ENCODE assay signal across 21 mouse cellular contexts in genomic region chr14:122426529-122427203, GRCm38 (mm10). TPM values are rescaled to one million over a fixed set of nuclear protein-coding genes. Genes with fewer than 3 reads are reported as not detected.
DNase-seq lines count a peak whose midpoint lies in the region; ATAC-seq lines count a peak whose summit lies in the region.
"Had no signal": no experiment of that assay in that cellular context is flagged by ENCODE, and none has a peak within 500 bp of the region (broad histone marks: within the 10 kb centered on the region; RNA-seq: fewer than 3 reads in every experiment).

No protein-coding gene starts in this region.

- intact Hi-C loops in left cerebral cortex, postnatal 10 days (cut with DNase I), result no loop called here

- no peaks in the 10 kb centered on the region for H3K36me3 ChIP-seq in kidney, embryonic 15.5 days
- H3K36me3 ChIP-seq in embryonic facial prominence, embryonic 11.5 days (replicated peaks; ENCODE audit: control insufficient read depth, insufficient read depth, low read depth, low read length), result no peaks in the 10 kb centered on the region
- H3K36me3 ChIP-seq in hindbrain, embryonic 10.5 days, result no peaks in the 10 kb centered on the region
- no peaks in the 10 kb centered on the region for H3K36me3 ChIP-seq in midbrain, embryonic 12.5 days
- H3K36me3 ChIP-seq in intestine, embryonic 16.5 days (ENCODE audit: control insufficient read depth, insufficient read depth, low read length), result no peaks in the 10 kb centered on the region
- H3K36me3 ChIP-seq: heart, embryonic 13.5 days; stomach, embryonic 15.5 days had no signal

- H3K4me1 ChIP-seq in kidney, embryonic 15.5 days, result peaks cover 8% of the 10 kb centered on the region
- H3K4me1 ChIP-seq in embryonic facial prominence, embryonic 11.5 days (ENCODE audit: control insufficient read depth, insufficient read depth, low read length), result no peaks in the 10 kb centered on the region; the same call in 1 of the 2 replicates
- peaks cover 46% of the 10 kb centered on the region for H3K4me1 ChIP-seq in hindbrain, embryonic 10.5 days (replicated peaks)
- peaks cover 7% of the 10 kb centered on the region for H3K4me1 ChIP-seq in midbrain, embryonic 12.5 days
- H3K4me1 ChIP-seq in intestine, embryonic 16.5 days (ENCODE audit: control insufficient read depth, insufficient read depth, low read length), result no peaks in the 10 kb centered on the region
- H3K4me1 ChIP-seq: heart, embryonic 13.5 days; stomach, embryonic 15.5 days had no signal

- no peak overlapping the region for H3K9ac ChIP-seq in kidney, embryonic 15.5 days
- no peak overlapping the region for H3K9ac ChIP-seq in embryonic facial prominence, embryonic 11.5 days (replicated peaks; ENCODE audit: low read length)
- no peak overlapping the region for H3K9ac ChIP-seq in midbrain, embryonic 12.5 days (replicated peaks)
- H3K9ac ChIP-seq in intestine, embryonic 16.5 days (ENCODE audit: low read depth, low read length), result no peak overlapping the region
- H3K9ac ChIP-seq: heart, embryonic 13.5 days; stomach, embryonic 15.5 days had no signal

- no peak for DNase-seq in kidney, adult 11 months
- peak; percentile 50 for DNase-seq in embryonic facial prominence, embryonic 11.5 days (ENCODE audit: low spot score)
- DNase-seq in hindbrain, embryonic 10.5 days (ENCODE audit: low spot score), result no peak
- no peak for DNase-seq in left cerebral cortex, postnatal 10 days (ENCODE audit: extremely low spot score in 1 of 2, low spot score in 2 of 2)
- DNase-seq in layer of hippocampus, postnatal 36 days, result no peak
- DNase-seq: cerebellum, postnatal 25 days; kidney, postnatal 10 days; layer of hippocampus, adult 9-11 months had no signal

- H3K27me3 ChIP-seq in kidney, embryonic 15.5 days, result peaks cover 11% of the 10 kb centered on the region
- H3K27me3 ChIP-seq in embryonic facial prominence, embryonic 11.5 days (ENCODE audit: control insufficient read depth, insufficient read depth, low read length), result no peaks in the 10 kb centered on the region
- 0 out of 2 replicates have a peak, but pooled peaks cover 12% of the 10 kb centered on the region for H3K27me3 ChIP-seq in hindbrain, embryonic 10.5 days (ENCODE audit: insufficient read depth, poor library complexity, severe bottlenecking)
- peaks cover 37% of the 10 kb centered on the region for H3K27me3 ChIP-seq in midbrain, embryonic 12.5 days
- no peaks in the 10 kb centered on the region for H3K27me3 ChIP-seq in intestine, embryonic 16.5 days (replicated peaks; ENCODE audit: control insufficient read depth, insufficient read depth, low read length)
- H3K27me3 ChIP-seq: stomach, embryonic 15.5 days had no signal

- no peak overlapping the region for H3K27ac ChIP-seq in kidney, embryonic 15.5 days
- H3K27ac ChIP-seq in embryonic facial prominence, embryonic 11.5 days (replicated peaks; ENCODE audit: low read depth, low read length), result no peak overlapping the region
- peak overlapping the region; percentile 72 for H3K27ac ChIP-seq in hindbrain, embryonic 10.5 days
- H3K27ac ChIP-seq in midbrain, embryonic 12.5 days (replicated peaks), result peak overlapping the region; percentile 46
- no peak overlapping the region for H3K27ac ChIP-seq in intestine, embryonic 16.5 days (ENCODE audit: low read length)
- H3K27ac ChIP-seq: heart, embryonic 13.5 days; stomach, embryonic 15.5 days had no signal

- 28% methylated on average over 10 of the region's 10 CpGs for WGBS in kidney, embryonic 15.5 days
- 40% methylated on average over 10 of the region's 10 CpGs for WGBS in embryonic facial prominence, embryonic 11.5 days
- 57% methylated on average over 10 of the region's 10 CpGs for WGBS in hindbrain, embryonic 10.5 days
- 61% methylated on average over 10 of the region's 10 CpGs for WGBS in midbrain, embryonic 12.5 days
- 35% methylated on average over 10 of the region's 10 CpGs for WGBS in intestine, embryonic 16.5 days

- no peak overlapping the region for H3K4me3 ChIP-seq in kidney, embryonic 15.5 days (replicated peaks)
- H3K4me3 ChIP-seq in embryonic facial prominence, embryonic 11.5 days (ENCODE audit: low read depth, low read length), result no peak overlapping the region
- no peak overlapping the region for H3K4me3 ChIP-seq in hindbrain, embryonic 10.5 days
- H3K4me3 ChIP-seq in midbrain, embryonic 12.5 days, result no peak overlapping the region
- H3K4me3 ChIP-seq in intestine, embryonic 16.5 days (ENCODE audit: low read length), result no peak overlapping the region
- H3K4me3 ChIP-seq: erythroblast, embryonic 14.5 days; heart, embryonic 13.5 days; stomach, embryonic 15.5 days had no signal

- peak overlapping the region; percentile 25; the same call in 1 of the 2 replicates for H3K4me2 ChIP-seq in kidney, embryonic 15.5 days
- no peak overlapping the region for H3K4me2 ChIP-seq in embryonic facial prominence, embryonic 11.5 days (ENCODE audit: low read depth, low read length)
- H3K4me2 ChIP-seq in midbrain, embryonic 12.5 days (replicated peaks), result no peak overlapping the region
- H3K4me2 ChIP-seq in intestine, embryonic 16.5 days (ENCODE audit: low read depth, low read length), result no peak overlapping the region
- H3K4me2 ChIP-seq: heart, embryonic 13.5 days; liver, embryonic 11.5 days; stomach, embryonic 15.5 days had no signal

- H3K9me3 ChIP-seq in kidney, embryonic 15.5 days (replicated peaks), result no peaks in the 10 kb centered on the region
- H3K9me3 ChIP-seq in embryonic facial prominence, embryonic 11.5 days (replicated peaks; ENCODE audit: control insufficient read depth, low read length), result no peaks in the 10 kb centered on the region
- H3K9me3 ChIP-seq in hindbrain, embryonic 10.5 days, result no peaks in the 10 kb centered on the region
- H3K9me3 ChIP-seq in midbrain, embryonic 12.5 days, result no peaks in the 10 kb centered on the region
- H3K9me3 ChIP-seq in intestine, embryonic 16.5 days (ENCODE audit: control insufficient read depth, low read length), result no peaks in the 10 kb centered on the region
- H3K9me3 ChIP-seq: heart, embryonic 13.5 days; stomach, embryonic 15.5 days had no signal

- peak; percentile 73 for ATAC-seq in kidney, embryonic 15.5 days (replicated peaks; ENCODE audit: low FRiP score)
- no peak for ATAC-seq in embryonic facial prominence, embryonic 11.5 days (replicated peaks; ENCODE audit: insufficient number of reproducible peaks, low FRiP score, low TSS enrichment, low read depth)
- ATAC-seq in midbrain, embryonic 12.5 days (ENCODE audit: low FRiP score, low read depth), result peak; percentile 28
- no peak for ATAC-seq in intestine, embryonic 16.5 days

RNA-seq across cellular contexts. Expression of gene Gm5089, which starts 24.2 kb away (rescaled TPM):
- 0.10 TPM in 1 of 2 replicates, not detected in the other for polyA plus RNA-seq in kidney, embryonic 15.5 days (2015; fragmentation: Nextera tagmentation; extraction: Ambion mirVana)
- polyA plus RNA-seq in embryonic facial prominence, embryonic 11.5 days (2014; fragmentation: Nextera tagmentation; extraction: Ambion mirVana), result not detected in 2 replicates
- polyA plus RNA-seq in hindbrain, embryonic 10.5 days (2016; fragmentation: Nextera tagmentation; extraction: Ambion mirVana), result 1.9 and 2.4 TPM in 2 replicates
- polyA plus RNA-seq in midbrain, embryonic 12.5 days (2016; fragmentation: Nextera tagmentation; extraction: Ambion mirVana), result 1.7 and 2.6 TPM in 2 replicates
- total RNA-seq in left cerebral cortex, postnatal 10 days (2021), result under 1 TPM in 1 of 2 experiments, not detected in 1; 0.16 TPM
- under 1 TPM; 0.27 to 0.68 TPM for total RNA-seq in layer of hippocampus, postnatal 36 days (2021)
- polyA plus RNA-seq in intestine, embryonic 16.5 days (2015; fragmentation: Nextera tagmentation; extraction: Ambion mirVana), result not detected in 2 replicates
- total RNA-seq: adrenal gland, adult 18-20 months; gastrocnemius, postnatal 4 days; hematopoietic stem cell, adult 5-6 weeks; megakaryocyte progenitor cell, adult 5-6 weeks had no signal
- polyA plus RNA-seq: erythroblast, embryonic 14.5 days; heart, embryonic 13.5 days; liver, embryonic 11.5 days; lung, embryonic 16.5 days; small intestine, adult 2 months; stomach, embryonic 15.5 days had no signal

RNA-seq across cellular contexts. Expression of gene Zic5, which starts 38.8 kb away (rescaled TPM):
- polyA plus RNA-seq in kidney, embryonic 15.5 days (2015; fragmentation: Nextera tagmentation; extraction: Ambion mirVana), result 0.13 TPM in 1 of 2 replicates, not detected in the other
- 4.1 and 5.0 TPM in 2 replicates for polyA plus RNA-seq in embryonic facial prominence, embryonic 11.5 days (2014; fragmentation: Nextera tagmentation; extraction: Ambion mirVana)
- 16.5 and 20.3 TPM in 2 replicates for polyA plus RNA-seq in hindbrain, embryonic 10.5 days (2016; fragmentation: Nextera tagmentation; extraction: Ambion mirVana)
- polyA plus RNA-seq in midbrain, embryonic 12.5 days (2016; fragmentation: Nextera tagmentation; extraction: Ambion mirVana), result 15.7 and 30.2 TPM in 2 replicates
- 1 to 10 TPM; 3.0 to 3.9 TPM for total RNA-seq in left cerebral cortex, postnatal 10 days (2021)
- total RNA-seq in layer of hippocampus, postnatal 36 days (2021), result 1 to 10 TPM; 2.3 to 4.6 TPM
- polyA plus RNA-seq in intestine, embryonic 16.5 days (2015; fragmentation: Nextera tagmentation; extraction: Ambion mirVana), result not detected in 2 replicates
- total RNA-seq: adrenal gland, adult 18-20 months; gastrocnemius, postnatal 4 days; hematopoietic stem cell, adult 5-6 weeks; megakaryocyte progenitor cell, adult 5-6 weeks had no signal
- polyA plus RNA-seq: heart, embryonic 13.5 days; lung, embryonic 16.5 days; small intestine, adult 2 months; stomach, embryonic 15.5 days had no signal

RNA-seq across cellular contexts. Expression of gene Zic2, which starts 48.6 kb away (rescaled TPM):
- not detected in 2 replicates for polyA plus RNA-seq in kidney, embryonic 15.5 days (2015; fragmentation: Nextera tagmentation; extraction: Ambion mirVana)
- 2.1 and 2.3 TPM in 2 replicates for polyA plus RNA-seq in embryonic facial prominence, embryonic 11.5 days (2014; fragmentation: Nextera tagmentation; extraction: Ambion mirVana)
- 7.2 and 10.1 TPM in 2 replicates for polyA plus RNA-seq in hindbrain, embryonic 10.5 days (2016; fragmentation: Nextera tagmentation; extraction: Ambion mirVana)
- polyA plus RNA-seq in midbrain, embryonic 12.5 days (2016; fragmentation: Nextera tagmentation; extraction: Ambion mirVana), result 14.2 and 21.1 TPM in 2 replicates
- total RNA-seq in left cerebral cortex, postnatal 10 days (2021), result 10 to 100 TPM; 16.4 to 19.0 TPM
- total RNA-seq in layer of hippocampus, postnatal 36 days (2021), result 10 to 100 TPM; 17.3 to 19.5 TPM
- polyA plus RNA-seq in intestine, embryonic 16.5 days (2015; fragmentation: Nextera tagmentation; extraction: Ambion mirVana), result not detected in 2 replicates
- total RNA-seq: adrenal gland, adult 18-20 months; hematopoietic stem cell, adult 5-6 weeks; megakaryocyte progenitor cell, adult 5-6 weeks had no signal
- polyA plus RNA-seq: erythroblast, embryonic 14.5 days; heart, embryonic 13.5 days; liver, embryonic 11.5 days; lung, embryonic 16.5 days; small intestine, adult 2 months; stomach, embryonic 15.5 days had no signal

Comparison
In these comparisons a context has a peak if more than half of its experiments do, and no peak if none do; other contexts are left out.
1. ATAC-seq: peak in kidney, embryonic 15.5 days (single experiment) and midbrain, embryonic 12.5 days (single experiment); none in embryonic facial prominence, embryonic 11.5 days (single experiment) and intestine, embryonic 16.5 days (single experiment).
2. H3K27ac ChIP-seq: peak in hindbrain, embryonic 10.5 days (single experiment) and midbrain, embryonic 12.5 days (single experiment); none in kidney, embryonic 15.5 days (single experiment), embryonic facial prominence, embryonic 11.5 days (single experiment) and intestine, embryonic 16.5 days (single experiment).